Mouse (Mus musculus): ENCODE data around the gene Gm49361. TPM values are rescaled to one million over a fixed set of nuclear protein-coding genes. Genes with fewer than 3 reads are reported as not detected.
A peak's percentile ranks its signal among the peaks of the same experiment; 100 is the strongest.
"Not testable (repeated sequence)": the region's sequence is repeated elsewhere in the genome, so short reads cannot be mapped to it uniquely, and the experiment has no call there.

Gene Gm49361
- total and polyA plus RNA-seq, 3 experiments = not detected

DNA sequence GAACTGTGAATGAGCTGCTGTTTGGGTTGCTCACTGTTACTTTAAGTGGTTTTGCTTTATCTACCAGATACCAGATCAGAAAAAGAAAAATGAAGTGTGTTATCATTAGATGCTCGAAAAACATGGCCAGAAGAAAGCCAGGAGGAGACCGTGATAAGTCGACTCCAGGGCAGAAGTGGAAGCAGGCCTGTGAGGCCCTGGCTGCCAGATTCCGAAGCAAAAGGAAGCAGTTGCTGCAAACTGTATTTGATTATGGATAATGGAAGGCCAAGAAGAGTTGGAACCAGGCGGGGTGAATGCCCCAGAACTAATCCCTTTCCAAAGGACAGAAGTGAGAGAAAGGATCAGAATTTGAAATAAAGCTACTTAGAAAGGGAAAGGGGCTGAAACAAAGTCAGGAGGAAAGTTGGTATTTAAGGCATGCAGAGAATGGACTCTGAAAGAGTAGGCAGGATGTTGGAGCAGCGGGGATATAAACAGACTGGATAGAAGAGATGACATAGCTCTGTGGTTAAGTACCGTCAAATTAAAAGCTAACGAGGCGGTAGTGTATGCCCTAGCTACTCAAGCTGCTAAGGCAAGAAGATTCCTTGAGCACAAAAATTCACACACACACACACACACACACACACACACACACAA lies 7.6 kb upstream of the Gm49361 start:
- ATAC-seq (ENCODE audit: extremely low read depth, insufficient number of reproducible peaks, low FRiP score, poor library complexity, severe bottlenecking) (peak; percentile 78), DNase-seq (ENCODE audit: low spot score) (peak; percentile 7)
- Histone ChIP-seq H3K4me1 (ENCODE audit: insufficient read depth, low read depth, low read length) (peaks cover 34% of the 10 kb centered on the region), H3K27me3 (ENCODE audit: insufficient read depth, low read length) (peaks cover 3% of the 10 kb centered on the region; the same call in 1 of the 2 replicates), H3K36me3 (replicated peaks) (no peaks in the 10 kb centered on the region), H3K9me3 (replicated peaks) (no peaks in the 10 kb centered on the region), H3K4me3 (ENCODE audit: low read depth, low read length) (no peak overlapping the region)
- TF ChIP-seq CTCF (IDR thresholded peaks at IDR 0.05; ENCODE audit: low read depth, low read length) = no peak
- TF ChIP-seq POLR2AphosphoS5 (IDR thresholded peaks at IDR 0.05; ENCODE audit: insufficient replicate concordance, low read depth, low read length) = no peak
- peak; percentile 33 for TF ChIP-seq TAL1 (conservative IDR thresholded peaks at IDR 0.05; ENCODE audit: low read depth, low read length)
- no peak for TF ChIP-seq GATA2 (IDR thresholded peaks at IDR 0.05; ENCODE audit: borderline replicate concordance, low read depth, low read length)
- TF ChIP-seq GATA1 (IDR thresholded peaks at IDR 0.05; ENCODE audit: borderline replicate concordance, low read length) = no peak

GRCm38 (mm10) chr14:57751006-57751405 lies 5.1 kb upstream of the Gm49361 start:
- not testable (repeated sequence) for ATAC-seq (ENCODE audit: extremely low read depth, insufficient number of reproducible peaks, low FRiP score, poor library complexity, severe bottlenecking); DNase-seq (ENCODE audit: low spot score); H3K36me3 ChIP-seq (replicated peaks); H3K9me3 ChIP-seq (replicated peaks); H3K27me3 ChIP-seq (ENCODE audit: insufficient read depth, low read length); H3K4me3 ChIP-seq (ENCODE audit: low read depth, low read length)
- H3K4me1 ChIP-seq (ENCODE audit: insufficient read depth, low read depth, low read length) = peaks cover 39% of the 10 kb centered on the region

GRCm38 (mm10) chr14:57749501-57749900 lies 3.6 kb upstream of the Gm49361 start:
- no peak for DNase-seq (ENCODE audit: low spot score)
- Histone ChIP-seq H3K4me3 (ENCODE audit: low read depth, low read length) (no peak overlapping the region), H3K4me1 (ENCODE audit: insufficient read depth, low read depth, low read length) (peaks cover 36% of the 10 kb centered on the region), H3K9me3 (replicated peaks) (peaks cover 10% of the 10 kb centered on the region), H3K36me3 (replicated peaks) (no peaks in the 10 kb centered on the region), H3K27me3 (ENCODE audit: insufficient read depth, low read length) (peaks cover 12% of the 10 kb centered on the region; the same call in 1 of the 2 replicates)
- TF ChIP-seq POLR2AphosphoS5 (IDR thresholded peaks at IDR 0.05; ENCODE audit: insufficient replicate concordance, low read depth, low read length) = no peak
- no peak for TF ChIP-seq GATA2 (IDR thresholded peaks at IDR 0.05; ENCODE audit: borderline replicate concordance, low read depth, low read length)
- TF ChIP-seq CTCF (IDR thresholded peaks at IDR 0.05; ENCODE audit: low read depth, low read length) = no peak
- TF ChIP-seq GATA1 (IDR thresholded peaks at IDR 0.05; ENCODE audit: borderline replicate concordance, low read length) = no peak
- TF ChIP-seq TAL1 (conservative IDR thresholded peaks at IDR 0.05; ENCODE audit: low read depth, low read length) = no peak
- no peak for ATAC-seq (ENCODE audit: extremely low read depth, insufficient number of reproducible peaks, low FRiP score, poor library complexity, severe bottlenecking)

GRCm38 (mm10) chr14:57745291-57745969 lies 473 bp downstream of the Gm49361 start:
- Histone ChIP-seq H3K36me3 (replicated peaks) (no peaks in the 10 kb centered on the region), H3K4me3 (ENCODE audit: low read depth, low read length) (peak overlapping the region; percentile 72), H3K4me1 (ENCODE audit: insufficient read depth, low read depth, low read length) (peaks cover 15% of the 10 kb centered on the region), H3K9me3 (replicated peaks) (peaks cover 10% of the 10 kb centered on the region), H3K27me3 (ENCODE audit: insufficient read depth, low read length) (peaks cover 17% of the 10 kb centered on the region)
- DNase-seq (ENCODE audit: low spot score) (peak; percentile 8), ATAC-seq (ENCODE audit: extremely low read depth, insufficient number of reproducible peaks, low FRiP score, poor library complexity, severe bottlenecking) (no peak)
- TF ChIP-seq GATA2 (IDR thresholded peaks at IDR 0.05; ENCODE audit: borderline replicate concordance, low read depth, low read length) (no peak), GATA1 (IDR thresholded peaks at IDR 0.05; ENCODE audit: borderline replicate concordance, low read length) (no peak), TAL1 (conservative IDR thresholded peaks at IDR 0.05; ENCODE audit: low read depth, low read length) (no peak), CTCF (IDR thresholded peaks at IDR 0.05; ENCODE audit: low read depth, low read length) (no peak), POLR2AphosphoS5 (IDR thresholded peaks at IDR 0.05; ENCODE audit: insufficient replicate concordance, low read depth, low read length) (no peak)

DNA sequence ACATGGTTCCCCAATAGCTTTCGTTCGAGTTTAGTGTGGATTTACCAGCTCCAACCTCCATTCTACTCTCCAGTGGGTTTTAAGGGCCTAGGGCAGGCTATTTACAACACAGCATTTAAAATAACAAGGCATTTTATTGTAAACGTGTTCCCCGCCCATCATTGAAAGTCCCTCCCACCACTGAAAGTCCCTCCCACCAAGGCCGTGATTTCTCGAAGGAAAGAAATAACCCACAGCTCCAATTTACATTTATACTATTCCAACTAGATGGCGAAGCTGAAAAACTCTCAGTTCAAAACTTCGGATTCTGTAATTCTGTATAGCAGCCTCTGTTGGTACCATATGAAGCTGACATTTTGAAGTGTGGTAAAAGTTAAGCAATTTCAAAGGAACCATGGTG lies 1.4 kb downstream of the Gm49361 start:
- TF ChIP-seq GATA1 (IDR thresholded peaks at IDR 0.05; ENCODE audit: borderline replicate concordance, low read length) (no peak), GATA2 (IDR thresholded peaks at IDR 0.05; ENCODE audit: borderline replicate concordance, low read depth, low read length) (no peak), POLR2AphosphoS5 (IDR thresholded peaks at IDR 0.05; ENCODE audit: insufficient replicate concordance, low read depth, low read length) (no peak), TAL1 (conservative IDR thresholded peaks at IDR 0.05; ENCODE audit: low read depth, low read length) (no peak), CTCF (IDR thresholded peaks at IDR 0.05; ENCODE audit: low read depth, low read length) (no peak)
- no peak for DNase-seq (ENCODE audit: low spot score)
- Histone ChIP-seq H3K4me3 (ENCODE audit: low read depth, low read length) (no peak overlapping the region), H3K9me3 (replicated peaks) (peaks cover 10% of the 10 kb centered on the region), H3K4me1 (ENCODE audit: insufficient read depth, low read depth, low read length) (peaks cover 15% of the 10 kb centered on the region), H3K27me3 (ENCODE audit: insufficient read depth, low read length) (peaks cover 17% of the 10 kb centered on the region), H3K36me3 (replicated peaks) (no peaks in the 10 kb centered on the region)
- ATAC-seq (ENCODE audit: extremely low read depth, insufficient number of reproducible peaks, low FRiP score, poor library complexity, severe bottlenecking) = no peak

GRCm38 (mm10) chr14:57740651-57741050 lies 5.3 kb downstream of the Gm49361 start:
- Histone ChIP-seq H3K27me3 (ENCODE audit: insufficient read depth, low read length) (peaks cover 15% of the 10 kb centered on the region), H3K4me3 (ENCODE audit: low read depth, low read length) (no peak overlapping the region), H3K9me3 (replicated peaks) (peaks cover 5% of the 10 kb centered on the region), H3K4me1 (ENCODE audit: insufficient read depth, low read depth, low read length) (peaks cover 5% of the 10 kb centered on the region; the same call in 1 of the 2 replicates), H3K36me3 (replicated peaks) (no peaks in the 10 kb centered on the region)
- no peak for DNase-seq (ENCODE audit: low spot score)
- TF ChIP-seq POLR2AphosphoS5 (IDR thresholded peaks at IDR 0.05; ENCODE audit: insufficient replicate concordance, low read depth, low read length) = no peak
- TF ChIP-seq TAL1 (conservative IDR thresholded peaks at IDR 0.05; ENCODE audit: low read depth, low read length) = no peak
- TF ChIP-seq GATA1 (IDR thresholded peaks at IDR 0.05; ENCODE audit: borderline replicate concordance, low read length) = no peak
- TF ChIP-seq GATA2 (IDR thresholded peaks at IDR 0.05; ENCODE audit: borderline replicate concordance, low read depth, low read length) = no peak
- no peak for TF ChIP-seq CTCF (IDR thresholded peaks at IDR 0.05; ENCODE audit: low read depth, low read length)
- peak; percentile 15; the same call in 1 of the 2 replicates for ATAC-seq (ENCODE audit: extremely low read depth, insufficient number of reproducible peaks, low FRiP score, poor library complexity, severe bottlenecking)

Measured in G1E (cell line).